Mouse (Mus musculus): ENCODE results near the gene Asb11. TPM values are rescaled to one million over a fixed set of nuclear protein-coding genes. Genes with fewer than 3 reads are reported as not detected.

Gene Asb11
- polyA plus RNA-seq, 1 experiment from 2014 or later: 1.3 TPM

Other genes with a start within 250 kb of the Asb11 start
- gene Bmx, start 178.8 kb upstream of the Asb11 start, polyA plus RNA-seq (2014; fragmentation: Nextera tagmentation; extraction: Ambion mirVana): 8.9 and 10.4 TPM in 2 replicates
- 10.5 and 12.3 TPM in 2 replicates for gene Pir, start 167.6 kb upstream of the Asb11 start, polyA plus RNA-seq (2014; fragmentation: Nextera tagmentation; extraction: Ambion mirVana)
- 2.1 and 3.3 TPM in 2 replicates for gene Vegfd, start 63.6 kb upstream of the Asb11 start, polyA plus RNA-seq (2014; fragmentation: Nextera tagmentation; extraction: Ambion mirVana)
- 10.0 and 11.2 TPM in 2 replicates for gene Piga, start 17.2 kb upstream of the Asb11 start, polyA plus RNA-seq (2014; fragmentation: Nextera tagmentation; extraction: Ambion mirVana)
- 0.14 TPM in 1 of 2 replicates, not detected in the other for gene Asb9, start 69.3 kb downstream of the Asb11 start, polyA plus RNA-seq (2014; fragmentation: Nextera tagmentation; extraction: Ambion mirVana)